Mouse (Mus musculus) cerebellum, adult 8-10 months (tissue): ENCODE results near the gene Rph3al.
A peak's percentile ranks its signal among the peaks of the same experiment; 100 is the strongest.

Experiments used
- DNase-seq: peaks from one replicate; pipeline ENCODE4 v3.0.0; 2022

Rph3al gene

GRCm38 (mm10) chr11:75857781-75858180 is 80.4 kb downstream of the Rph3al start:
- no peak for DNase-seq

DNA sequence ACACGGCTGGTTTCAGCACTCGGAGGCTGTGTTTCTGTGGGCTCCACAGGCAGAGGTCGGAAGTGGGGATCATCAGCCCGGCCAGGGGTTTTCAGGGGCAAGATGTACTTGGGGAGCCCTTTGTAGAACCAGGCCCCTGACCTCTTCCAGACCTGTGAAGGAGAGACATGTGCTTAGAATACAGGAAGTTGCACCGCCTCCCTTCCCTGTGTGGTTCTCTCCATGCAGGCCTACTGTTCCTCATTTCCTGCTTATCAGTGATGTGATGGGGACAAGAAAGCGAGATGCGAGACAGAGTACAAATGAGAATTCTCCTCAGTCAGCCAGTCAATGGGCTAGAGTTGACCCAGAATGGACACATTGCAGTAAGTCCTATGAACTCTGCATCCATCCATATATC is 83.9 kb downstream of the Rph3al start:
- no peak for DNase-seq

- DNase-seq = no peak
Measured at GRCm38 (mm10) chr11:75853067-75853636, 85.1 kb downstream of the Rph3al start.

DNA sequence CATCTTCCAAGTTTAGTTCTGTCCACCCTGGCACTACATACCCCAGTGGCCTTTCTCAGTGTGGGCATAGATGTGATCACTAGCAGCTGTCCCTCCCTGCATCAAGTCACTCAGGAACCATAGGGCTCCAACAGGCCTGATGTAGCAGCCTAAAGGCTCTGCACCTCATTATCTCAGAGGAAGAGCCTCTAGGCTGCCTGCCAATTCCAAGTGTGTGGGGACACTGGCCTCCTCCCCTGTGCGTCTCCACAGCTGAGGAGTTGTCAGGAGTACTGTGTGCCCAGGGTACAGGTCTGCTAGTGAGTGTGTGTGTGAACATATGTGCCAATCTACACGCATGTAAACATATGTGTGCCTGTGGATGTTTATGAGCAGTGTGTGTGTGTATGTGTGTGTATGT is 85.7 kb downstream of the Rph3al start:
- no peak for DNase-seq

GRCm38 (mm10) chr11:75849552-75849951 is 88.7 kb downstream of the Rph3al start:
- DNase-seq = no peak

- DNase-seq = no peak
Measured at GRCm38 (mm10) chr11:75846589-75846988, 91.6 kb downstream of the Rph3al start.

GRCm38 (mm10) chr11:75845675-75846074 is 92.6 kb downstream of the Rph3al start:
- DNase-seq = no peak

- DNase-seq = peak; percentile 53
Measured at GRCm38 (mm10) chr11:75842904-75843619, 95.2 kb downstream of the Rph3al start.

GRCm38 (mm10) chr11:75841503-75841902 is 96.7 kb downstream of the Rph3al start:
- DNase-seq = no peak

DNA sequence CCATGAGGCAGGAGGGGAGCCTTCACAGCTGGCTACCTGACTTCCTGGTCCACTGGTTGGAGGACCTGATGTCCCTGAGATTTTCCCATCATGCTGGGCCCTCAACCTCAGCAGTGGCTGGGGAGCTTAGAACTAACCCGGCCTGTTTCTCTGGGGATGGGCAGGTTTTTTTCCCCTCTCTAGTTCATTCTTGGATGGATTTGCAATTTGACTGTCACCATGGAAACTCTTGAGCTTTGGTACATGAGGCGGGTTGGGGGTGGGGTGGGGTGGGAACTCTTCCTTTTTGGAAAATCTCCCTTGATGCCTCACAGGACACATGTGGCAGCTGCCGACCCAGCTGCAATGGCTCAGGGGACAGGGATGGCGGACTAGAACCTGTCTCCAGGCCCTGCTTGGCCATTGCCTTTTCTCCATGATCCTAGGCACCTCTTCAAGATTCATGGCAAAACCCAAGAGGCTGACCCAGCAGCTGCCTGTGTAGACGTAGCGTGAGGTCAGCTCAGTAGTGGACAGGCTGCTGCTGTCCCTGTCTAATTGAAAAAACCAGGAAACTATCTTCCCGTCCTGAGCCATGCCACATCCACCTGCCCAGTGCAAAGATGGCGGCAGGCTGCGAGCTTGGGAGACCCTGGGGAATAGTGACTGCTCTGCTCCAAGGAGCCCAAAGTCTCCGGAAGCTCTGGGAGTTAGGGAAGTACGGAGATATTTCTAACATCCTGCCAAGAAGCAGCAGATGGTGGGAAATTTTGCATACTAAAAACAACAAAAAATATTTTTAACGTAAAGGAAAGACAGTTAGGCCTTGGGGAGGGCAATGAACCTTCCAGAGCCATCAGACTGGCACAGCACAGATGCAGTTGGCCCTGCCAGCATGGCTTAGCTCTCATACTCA is 98.4 kb downstream of the Rph3al start:
- DNase-seq = no peak

DNA sequence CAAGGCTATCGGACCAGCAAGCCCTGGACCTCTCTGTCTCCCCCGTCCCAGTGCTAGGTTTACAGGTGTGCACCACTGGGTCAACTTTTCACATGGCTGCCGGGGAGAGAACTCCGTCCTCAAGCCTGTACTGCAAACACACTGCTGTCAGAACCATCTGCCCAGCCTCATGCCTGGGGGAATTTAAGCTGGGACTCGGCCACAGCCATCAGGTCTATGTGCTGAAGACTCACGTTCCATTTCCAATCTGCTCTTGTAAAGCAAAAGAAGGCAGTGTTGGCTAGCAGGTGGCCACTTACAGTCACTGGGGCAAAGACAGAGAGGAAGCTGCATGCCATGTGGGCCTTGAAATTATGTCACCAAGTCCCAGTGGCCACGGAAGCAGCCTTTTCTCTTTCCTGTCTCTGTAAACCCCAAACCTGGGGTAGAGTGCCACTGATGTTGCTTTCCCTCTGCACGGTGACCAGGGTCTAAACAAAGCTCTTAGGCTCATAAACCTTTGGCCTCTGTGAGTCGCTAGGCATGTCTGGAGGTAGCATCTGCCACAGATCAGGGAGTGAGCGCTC is 99.3 kb downstream of the Rph3al start:
- DNase-seq = no peak

DNA sequence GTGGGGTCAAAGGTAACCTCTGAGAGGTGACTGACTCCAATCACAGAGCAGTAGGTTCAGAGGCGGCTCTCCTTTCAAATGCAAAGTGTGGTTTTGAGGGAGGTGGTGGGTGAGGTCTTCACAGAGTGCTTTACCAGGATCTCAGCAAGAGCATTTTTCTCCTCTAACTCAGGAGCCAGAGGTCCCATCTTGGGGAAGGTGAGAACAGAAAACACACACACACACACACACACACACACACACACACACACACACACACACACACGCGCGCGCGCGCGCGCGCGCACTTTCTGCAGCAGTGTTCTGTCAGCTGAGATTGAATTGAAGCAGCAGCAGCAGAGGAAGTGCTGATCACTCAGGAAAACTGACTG is 102.0 kb downstream of the Rph3al start:
- no peak for DNase-seq

DNA sequence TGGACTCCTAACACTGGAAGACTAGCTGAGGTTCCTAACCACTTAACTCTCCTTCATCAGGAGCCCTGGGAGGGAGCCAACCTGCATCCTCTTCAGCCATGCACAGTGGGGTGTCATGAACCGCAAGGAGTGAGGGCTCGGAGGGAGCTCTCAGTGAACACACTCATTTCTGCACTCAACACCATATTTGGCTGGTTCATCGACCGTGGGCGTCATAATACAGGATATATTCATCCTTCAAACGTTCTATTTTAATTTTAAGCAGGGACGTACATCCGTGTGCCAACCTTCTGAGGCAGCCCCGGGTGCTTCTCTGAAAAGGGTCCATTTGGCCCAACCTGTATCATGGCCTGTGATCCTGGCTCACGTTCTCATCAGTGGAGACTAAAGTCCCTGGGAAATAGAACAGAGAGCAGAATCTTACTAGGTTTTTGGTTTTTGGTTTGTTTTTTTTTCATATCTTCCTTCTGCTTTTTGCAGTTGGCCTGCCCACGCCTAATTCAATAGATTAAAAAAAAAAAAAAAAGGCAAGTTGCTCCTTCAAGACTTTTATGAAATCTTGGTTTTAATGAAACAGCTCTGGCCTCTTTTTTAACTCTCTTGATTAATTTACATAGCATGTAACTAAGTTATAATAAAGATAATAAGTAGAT is 102.5 kb downstream of the Rph3al start:
- no peak for DNase-seq

GRCm38 (mm10) chr11:75833081-75833480 is 105.1 kb downstream of the Rph3al start:
- DNase-seq = no peak

DNA sequence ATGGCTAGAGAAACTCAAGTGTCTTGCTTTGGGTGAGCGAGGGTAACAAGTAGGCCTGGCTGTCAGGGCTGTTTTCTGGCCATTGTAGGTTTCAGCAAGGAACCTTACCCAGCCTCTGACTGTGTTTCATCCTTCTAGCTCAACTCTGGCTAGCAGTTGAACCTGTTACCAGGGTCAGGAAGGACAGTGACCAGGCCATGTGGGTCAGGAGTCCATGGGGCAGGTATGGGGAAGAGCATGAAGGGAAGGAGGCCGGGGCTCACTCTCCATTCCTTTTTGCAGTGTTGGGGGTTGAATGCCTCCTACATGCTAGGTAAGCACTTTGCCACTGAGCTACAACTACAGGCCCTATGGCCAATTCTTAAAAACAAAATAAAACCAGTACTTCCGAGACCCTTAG is 107.8 kb downstream of the Rph3al start:
- no peak for DNase-seq

GRCm38 (mm10) chr11:75827414-75827813 is 110.8 kb downstream of the Rph3al start:
- DNase-seq = no peak

- DNase-seq = no peak
Measured at GRCm38 (mm10) chr11:75823506-75823905, 114.7 kb downstream of the Rph3al start.

GRCm38 (mm10) chr11:75813085-75813484 is 125.1 kb downstream of the Rph3al start:
- no peak for DNase-seq

- DNase-seq = peak; percentile 22
Measured at GRCm38 (mm10) chr11:75811900-75812299, 126.3 kb downstream of the Rph3al start.

DNA sequence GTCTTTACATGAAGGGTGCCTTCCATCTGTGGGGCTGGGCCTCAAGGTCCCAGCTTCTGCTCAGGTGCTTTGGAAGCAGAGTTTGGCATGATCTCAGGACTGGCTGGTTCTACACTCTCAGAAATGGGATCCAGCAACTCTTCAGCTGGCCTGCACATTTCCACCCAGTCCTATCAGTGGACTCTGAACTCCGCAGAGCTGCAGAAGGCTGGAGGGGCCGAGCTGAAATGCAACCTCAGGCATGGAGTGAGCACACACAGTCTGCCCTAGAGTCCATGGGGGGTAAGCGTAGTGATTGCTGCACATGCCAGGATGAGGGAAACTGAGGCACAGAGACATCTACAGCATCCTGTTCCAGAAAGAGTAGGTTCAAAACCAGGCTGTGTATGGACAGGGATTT is 127.7 kb downstream of the Rph3al start:
- DNase-seq = no peak

GRCm38 (mm10) chr11:75807486-75807885 is 130.7 kb downstream of the Rph3al start:
- no peak for DNase-seq

DNA sequence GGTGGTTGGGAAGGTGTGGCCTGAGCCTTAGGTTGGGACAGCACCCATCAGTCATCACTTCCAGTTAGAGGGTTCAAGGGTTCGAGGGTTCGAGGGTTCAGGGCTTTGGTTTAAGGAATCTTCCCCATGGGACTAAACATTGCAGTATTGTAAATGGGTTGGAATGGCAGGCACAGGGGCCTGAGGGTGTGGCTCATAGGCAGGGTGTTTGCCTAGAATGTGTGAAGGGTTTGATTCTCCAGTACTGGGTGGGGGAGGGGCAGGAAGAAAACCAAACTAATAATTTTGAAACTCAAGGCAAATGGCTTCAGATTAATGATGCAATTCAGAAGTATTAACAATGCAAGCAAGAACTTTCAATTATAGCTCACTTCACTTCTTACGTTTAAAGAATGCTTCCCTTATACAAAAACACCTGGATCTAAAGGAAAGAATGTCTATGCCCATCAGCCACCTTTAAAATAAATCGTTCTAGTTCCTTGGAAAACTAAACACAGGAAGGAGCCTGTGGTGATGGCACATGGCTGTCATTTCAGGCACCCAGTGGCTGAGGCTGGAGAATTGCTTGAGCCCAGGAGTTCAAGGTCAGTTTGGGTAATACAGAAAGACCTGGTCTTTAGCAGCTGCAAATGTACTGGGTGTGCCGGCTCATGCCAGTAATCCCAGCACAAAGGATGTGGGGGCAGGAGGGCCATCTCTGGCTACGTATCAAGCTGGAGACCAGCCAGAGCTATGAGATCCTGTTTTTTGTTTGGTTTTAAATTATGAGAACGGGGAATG is 136.3 kb downstream of the Rph3al start:
- no peak for DNase-seq
